Mouse (Mus musculus) right cerebral cortex, adult 18-20 months (tissue): Measurements from ENCODE around the gene Vmn1r121.
"Not testable (repeated sequence)": the region's sequence is repeated elsewhere in the genome, so short reads cannot be mapped to it uniquely, and the experiment has no call there.

Source experiments
- DNase-seq: peaks from one replicate; pipeline ENCODE4 v3.0.0; 2022; ENCODE audit warnings: mixed read lengths

The Vmn1r121 gene

GRCm38 (mm10) chr7:21098413-21098812 lies at the start of gene Vmn1r121:
TSS of gene Vmn1r121 (minus strand) at chr7:21098513.
- DNase-seq, result not testable (repeated sequence)

GRCm38 (mm10) chr7:21134028-21134427 lies 35.7 kb upstream of the Vmn1r121 start, which contains the start of gene Vmn1r122:
TSS of gene Vmn1r122 (minus strand) at chr7:21134128.
- DNase-seq, result not testable (repeated sequence)

- DNase-seq, result not testable (repeated sequence)
These were observed 44.6 kb downstream of the Vmn1r121 start, which contains the start of gene Vmn1r120 for GRCm38 (mm10) chr7:21053684-21054083. TSS of gene Vmn1r120 (minus strand) at chr7:21053784.
